Comparison of ENCODE assay signal across 9 mouse cellular contexts in genomic region chr16:8409197-8409596, GRCm38 (mm10). TPM values are rescaled to one million over a fixed set of nuclear protein-coding genes. Genes with fewer than 3 reads are reported as not detected.
DNase-seq lines count a peak whose midpoint lies in the region; ATAC-seq and TF ChIP-seq lines count a peak whose summit lies in the region.
"Had no signal": no experiment of that assay in that cellular context is flagged by ENCODE, and none has a peak within 500 bp of the region (broad histone marks: within the 10 kb centered on the region; RNA-seq: fewer than 3 reads in every experiment).

No protein-coding gene starts in this region.

- 38% methylated on average over 10 of the region's 10 CpGs for WGBS in kidney, embryonic 14.5 days
- WGBS in hindbrain, postnatal 0 days, result 32% methylated on average over 10 of the region's 10 CpGs
- WGBS in neural tube, embryonic 15.5 days, result 24% methylated on average over 10 of the region's 10 CpGs

- no peaks in the 10 kb centered on the region for H3K27me3 ChIP-seq in kidney, embryonic 14.5 days (ENCODE audit: control insufficient read depth, insufficient read depth, low read length)
- H3K27me3 ChIP-seq in hindbrain, postnatal 0 days (ENCODE audit: insufficient read depth, low read length), result no peaks in the 10 kb centered on the region
- H3K27me3 ChIP-seq in neural tube, embryonic 15.5 days (replicated peaks), result peaks cover 15% of the 10 kb centered on the region

- intact Hi-C loops in left cerebral cortex, postnatal 25 days (cut with DNase I), result loop anchor here (5.0 kb wide), 1 partner anchor 458 kb away; no protein-coding TSS in a partner anchor

- H3K27ac ChIP-seq in kidney, embryonic 14.5 days (ENCODE audit: low read depth, low read length), result no peak overlapping the region
- no peak overlapping the region for H3K27ac ChIP-seq in hindbrain, postnatal 0 days
- H3K27ac ChIP-seq in neural tube, embryonic 15.5 days (replicated peaks), result no peak overlapping the region

- no peak overlapping the region for H3K9ac ChIP-seq in kidney, embryonic 14.5 days (ENCODE audit: low read depth, low read length)
- no peak overlapping the region for H3K9ac ChIP-seq in hindbrain, postnatal 0 days (replicated peaks; ENCODE audit: low read length)
- H3K9ac ChIP-seq in neural tube, embryonic 15.5 days (replicated peaks), result no peak overlapping the region

- no peak for DNase-seq in kidney, adult 18-20 months
- peak; percentile 84 for DNase-seq in R1 (ENCODE audit: low read depth, low spot score)
- DNase-seq in hindbrain, postnatal 0 days (ENCODE audit: low spot score), result peak; percentile 61
- DNase-seq in kidney, postnatal 14 days, result no peak
- DNase-seq in left cerebral cortex, postnatal 25 days (ENCODE audit: low spot score in 2 of 2), result no peak
- DNase-seq in layer of hippocampus, adult 8-10 months (ENCODE audit: low spot score in 2 of 2), result no peak
- DNase-seq: kidney, postnatal 36 days had no signal

- H3K9me3 ChIP-seq in kidney, embryonic 14.5 days (ENCODE audit: control insufficient read depth, low read length), result no peaks in the 10 kb centered on the region
- no peaks in the 10 kb centered on the region for H3K9me3 ChIP-seq in hindbrain, postnatal 0 days (ENCODE audit: low read length)
- no peaks in the 10 kb centered on the region for H3K9me3 ChIP-seq in neural tube, embryonic 15.5 days (replicated peaks)

- H3K4me1 ChIP-seq in kidney, embryonic 14.5 days (ENCODE audit: control insufficient read depth, insufficient read depth, low read length), result no peaks in the 10 kb centered on the region
- no peaks in the 10 kb centered on the region for H3K4me1 ChIP-seq in hindbrain, postnatal 0 days (ENCODE audit: insufficient read depth, low read length)
- H3K4me1 ChIP-seq in neural tube, embryonic 15.5 days, result peaks cover 8% of the 10 kb centered on the region

- H3K4me3 ChIP-seq in kidney, embryonic 14.5 days (ENCODE audit: low read length), result no peak overlapping the region
- H3K4me3 ChIP-seq in hindbrain, postnatal 0 days (ENCODE audit: low read length), result no peak overlapping the region
- H3K4me3 ChIP-seq in neural tube, embryonic 15.5 days (replicated peaks), result no peak overlapping the region

- H3K36me3 ChIP-seq in kidney, embryonic 14.5 days (ENCODE audit: control insufficient read depth, insufficient read depth, low read length), result no peaks in the 10 kb centered on the region
- no peaks in the 10 kb centered on the region for H3K36me3 ChIP-seq in hindbrain, postnatal 0 days (ENCODE audit: insufficient read depth, low read length)
- H3K36me3 ChIP-seq in neural tube, embryonic 15.5 days, result no peaks in the 10 kb centered on the region

- TF ChIP-seq CTCF in hindbrain, postnatal 0 days (IDR thresholded peaks at IDR 0.05; ENCODE audit: low read depth), result peak; percentile 64

- ATAC-seq in kidney, embryonic 14.5 days (ENCODE audit: low FRiP score, low TSS enrichment), result 0 out of 2 replicates have a peak, but pooled peaks have one; percentile 26
- ATAC-seq in hindbrain, postnatal 0 days, result no peak
- ATAC-seq in neural tube, embryonic 15.5 days (ENCODE audit: low FRiP score), result no peak

- no peak overlapping the region for H3K4me2 ChIP-seq in kidney, embryonic 14.5 days (replicated peaks; ENCODE audit: low read depth, low read length)
- H3K4me2 ChIP-seq in hindbrain, postnatal 0 days (ENCODE audit: low read depth, low read length), result 0 out of 2 replicates have a peak overlapping the region, but pooled peaks have one; percentile 6
- H3K4me2 ChIP-seq in neural tube, embryonic 15.5 days, result peak overlapping the region; percentile 19; the same call in 1 of the 2 replicates

RNA-seq across cellular contexts. Expression of gene Tmem114, which starts 15.7 kb away (rescaled TPM):
- polyA plus RNA-seq in kidney, embryonic 14.5 days (2014; fragmentation: Nextera tagmentation; extraction: Ambion mirVana), result not detected in 2 replicates
- 1.2 and 3.4 TPM in 2 replicates for total RNA-seq in hindbrain, postnatal 0 days (2014; rRNA removed)
- polyA plus RNA-seq in hindbrain, postnatal 0 days (2015; fragmentation: Nextera tagmentation; extraction: Ambion mirVana), result 2.0 and 2.1 TPM in 2 replicates
- 1.3 and 1.5 TPM in 2 replicates for polyA plus RNA-seq in neural tube, embryonic 15.5 days (2015; fragmentation: Nextera tagmentation; extraction: Ambion mirVana)
- 1 to 10 TPM; 2.7 to 3.4 TPM for total RNA-seq in left cerebral cortex, postnatal 25 days (2021)
- 1 to 10 TPM; 3.9 to 5.6 (median 4.4) TPM for total RNA-seq in layer of hippocampus, adult 8-10 months (2022)

Comparison
In these comparisons a context has a peak if more than half of its experiments do, and no peak if none do; other contexts are left out.
1. DNase-seq: peak in R1 (single experiment) and hindbrain, postnatal 0 days (single experiment); none in kidney, adult 18-20 months (single experiment), kidney, postnatal 14 days (single experiment), left cerebral cortex, postnatal 25 days (0 of 2) and layer of hippocampus, adult 8-10 months (0 of 2).